Mouse (Mus musculus) small intestine, adult 2 months (tissue): ENCODE results near the gene Ackr4. TPM values are rescaled to one million over a fixed set of nuclear protein-coding genes. Genes with fewer than 3 reads are reported as not detected.

Experiments
- H3K27ac ChIP-seq: fragments of 200-500 bp; 2 replicates; pipeline ENCODE4 v1.5.1; 2012; ENCODE audit warnings: low read depth, low read length, control low read depth, inconsistent platforms; ENCODE audit not compliant: insufficient read depth
- H3K27me3 ChIP-seq: fragments of 200-500 bp; 2 replicates; pipeline ENCODE4 v1.6.1; 2012; ENCODE audit warnings: mild to moderate bottlenecking, moderate library complexity, low read length, inconsistent platforms; ENCODE audit not compliant: control insufficient read depth, insufficient read depth
- H3K36me3 ChIP-seq: fragments of 200-500 bp; 2 replicates; pipeline ENCODE4 v1.6.1; 2012; ENCODE audit warnings: mild to moderate bottlenecking, low read length, control low read depth, inconsistent platforms; ENCODE audit not compliant: control insufficient read depth, insufficient read depth
- H3K4me1 ChIP-seq: fragments of 200-500 bp; 2 replicates; pipeline ENCODE4 v1.6.1; 2012; ENCODE audit warnings: low read length, inconsistent platforms, mixed read lengths; ENCODE audit not compliant: control insufficient read depth, insufficient read depth, insufficient read length
- H3K4me3 ChIP-seq: fragments of 200-500 bp; 2 replicates; pipeline ENCODE4 v1.5.1; 2012; ENCODE audit warnings: low read depth, mild to moderate bottlenecking, control low read depth, inconsistent platforms, low read length, moderate library complexity
- CTCF ChIP-seq: fragments of 200-500 bp; IDR thresholded peaks from 2 replicates; pipeline ENCODE4 v1.5.1; 2012; ENCODE audit warnings: low read depth, mild to moderate bottlenecking, control low read depth, inconsistent platforms, low read length, moderate library complexity, mixed read lengths; ENCODE audit not compliant: insufficient replicate concordance, insufficient read length; ENCODE audit errors: extremely low read depth
- POLR2A ChIP-seq: fragments of 200-500 bp; IDR thresholded peaks from 2 replicates; pipeline ENCODE4 v1.6.1; 2012; ENCODE audit warnings: low read depth, mild to moderate bottlenecking, control low read depth, inconsistent platforms, low read length, moderate library complexity
- WGBS: fragments of 180-500 bp; shearing (Covaris S2); methylation state at CpG from one replicate; pipeline ENCODE4 v1.1.7; 2018; 5-methylcytosine and 5-hydroxymethylcytosine counted together
- polyA plus RNA-seq: library from polyadenylated mRNA; depleted of rRNA; stranded (reverse); fragments of >200 nt; gene quantifications from 2 replicates; pipeline ENCODE4 v1.2.3, GENCODE M21; 2012

The Ackr4 gene
- polyA plus RNA-seq, 1 experiment: 3.2 TPM

- WGBS: 86% methylated on average over 2 of the region's 2 CpGs
- TF ChIP-seq CTCF (no peak), POLR2A (no peak)
- no peaks in the 10 kb centered on the region for H3K27me3 ChIP-seq
- no peak overlapping the region for H3K27ac ChIP-seq
- no peak overlapping the region for H3K4me3 ChIP-seq
- H3K4me1 ChIP-seq: peaks cover under 1% of the 10 kb centered on the region; the same call in 1 of the 2 replicates
- H3K36me3 ChIP-seq: peaks cover 13% of the 10 kb centered on the region
These were observed 50.9 kb downstream of the Ackr4 start for GRCm38 (mm10) chr9:104075808-104076207.

GRCm38 (mm10) chr9:104070863-104071604 is 55.7 kb downstream of the Ackr4 start:
- no peak for TF ChIP-seq POLR2A
- no peak for TF ChIP-seq CTCF
- 35% methylated on average over 8 of the region's 8 CpGs for WGBS
- Histone ChIP-seq H3K27me3 (no peaks in the 10 kb centered on the region), H3K4me3 (no peak overlapping the region), H3K4me1 (peaks cover 2% of the 10 kb centered on the region; the same call in 1 of the 2 replicates), H3K27ac (no peak overlapping the region), H3K36me3 (peaks cover 8% of the 10 kb centered on the region)

GRCm38 (mm10) chr9:104070241-104070640 is 56.5 kb downstream of the Ackr4 start:
- 61% methylated on average over 4 of the region's 4 CpGs for WGBS

GRCm38 (mm10) chr9:104064571-104064970 is 62.2 kb downstream of the Ackr4 start:
- Histone ChIP-seq H3K27me3 (no peaks in the 10 kb centered on the region), H3K4me3 (no peak overlapping the region), H3K27ac (no peak overlapping the region), H3K36me3 (peaks cover 6% of the 10 kb centered on the region; the same call in 1 of the 2 replicates), H3K4me1 (no peaks in the 10 kb centered on the region)
- 4% methylated on average over 1 of the region's 1 CpGs for WGBS
- TF ChIP-seq CTCF (no peak), POLR2A (no peak)

More at GRCm38 (mm10) chr9:104070241-104070640, 56.5 kb downstream of the Ackr4 start:
- TF ChIP-seq POLR2A (no peak), CTCF (no peak)
- H3K27ac ChIP-seq: no peak overlapping the region
- H3K27me3 ChIP-seq: no peaks in the 10 kb centered on the region
- H3K4me3 ChIP-seq: no peak overlapping the region
- H3K4me1 ChIP-seq: peaks cover 2% of the 10 kb centered on the region; the same call in 1 of the 2 replicates
- peaks cover 8% of the 10 kb centered on the region for H3K36me3 ChIP-seq

- TF ChIP-seq POLR2A: peak; percentile 64; the same call in 1 of the 2 replicates
- TF ChIP-seq CTCF: no peak
- Histone ChIP-seq H3K27me3 (no peaks in the 10 kb centered on the region), H3K27ac (peak within 1 kb of the TSS; percentile 87), H3K4me3 (peak within 1 kb of the TSS; percentile 97), H3K36me3 (peaks cover 8% of the 10 kb centered on the region; the same call in 1 of the 2 replicates), H3K4me1 (no peaks in the 10 kb centered on the region)
- WGBS: 0% methylated on average over 30 of the region's 30 CpGs
These were observed 63.3 kb downstream of the Ackr4 start, which contains the start of gene Acad11 for GRCm38 (mm10) chr9:104063244-104063961. Gene Acad11 (plus strand): TSS chr9:104063377.

GRCm38 (mm10) chr9:104062430-104063243 is 64.1 kb downstream of the Ackr4 start, which contains the start of gene Uba5:
Gene Uba5 (minus strand): TSS chr9:104063134.
- Histone ChIP-seq H3K4me1 (no peaks in the 10 kb centered on the region), H3K27me3 (no peaks in the 10 kb centered on the region), H3K4me3 (peak within 1 kb of the TSS; percentile 97), H3K36me3 (peaks cover 13% of the 10 kb centered on the region), H3K27ac (peak within 1 kb of the TSS; percentile 87)
- TF ChIP-seq POLR2A (peak; percentile 63; the same call in 1 of the 2 replicates), CTCF (no peak)
- under 1% methylated on average over 59 of the region's 59 CpGs for WGBS
